Mouse (Mus musculus): Measurements from ENCODE around the gene Kcnk5.

Gene Kcnk5

DNA sequence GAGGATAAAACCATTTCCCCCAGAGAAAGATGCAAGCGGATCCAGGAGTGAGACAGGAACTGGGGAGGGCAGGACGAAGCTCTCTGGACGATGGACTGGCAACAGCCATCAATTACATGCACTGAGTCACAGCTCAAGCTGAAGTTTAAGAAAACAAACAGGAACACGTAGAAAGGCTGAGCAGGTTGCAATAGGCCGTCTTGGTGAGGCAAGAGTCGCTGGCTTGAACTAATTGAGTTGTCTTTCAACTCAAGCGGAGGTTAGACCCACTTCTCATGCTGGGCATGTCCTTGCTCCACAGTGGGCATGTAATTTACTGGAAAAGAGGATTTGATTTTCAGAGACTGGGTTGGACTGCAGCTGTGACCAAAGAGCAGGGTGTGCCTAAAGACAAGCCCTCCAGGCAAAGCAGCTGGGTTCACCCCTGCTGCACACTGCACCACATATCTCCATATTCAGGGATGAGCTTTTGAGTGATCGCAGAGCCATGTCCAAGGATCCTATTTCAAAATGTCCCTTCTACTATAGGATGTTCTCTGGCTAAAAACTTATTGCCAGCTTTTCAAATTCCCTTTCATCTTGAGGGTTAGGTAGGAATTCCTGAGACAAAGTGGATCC is 19.6 kb upstream of the Kcnk5 start:
- in situ Hi-C loops (cut with MboI, MseI): no loop called here

DNA sequence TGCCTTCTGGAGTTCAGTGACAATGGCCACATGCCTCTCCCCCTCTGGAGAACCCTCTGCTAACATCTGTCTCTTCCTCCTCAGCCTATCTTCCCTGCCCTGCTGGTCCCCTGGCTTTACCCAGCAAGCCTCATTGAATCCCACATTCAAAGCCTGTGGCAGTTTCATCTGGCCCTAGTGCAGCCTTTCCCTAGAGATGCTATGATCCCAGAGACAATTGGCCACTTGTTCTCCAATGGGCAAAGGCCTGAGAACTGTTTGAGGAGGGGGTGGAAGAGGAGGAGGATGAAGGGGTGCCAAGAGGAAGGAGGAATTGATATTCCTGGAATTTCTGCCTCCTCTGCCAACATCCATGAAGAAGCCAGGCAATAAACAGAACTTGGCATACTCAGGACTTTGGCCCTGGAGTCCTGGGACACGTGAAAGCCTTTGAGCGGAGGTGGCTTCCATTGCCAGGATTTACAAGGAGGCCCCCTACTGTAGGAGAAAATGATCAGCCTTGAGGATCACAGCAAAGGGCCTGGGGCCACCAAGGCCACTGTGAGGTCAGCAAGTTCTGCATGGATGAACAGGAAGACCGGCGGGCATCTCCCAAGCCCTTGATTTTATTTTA is 11.6 kb upstream of the Kcnk5 start:
- in situ Hi-C loops (cut with MboI, MseI): no loop called here

DNA sequence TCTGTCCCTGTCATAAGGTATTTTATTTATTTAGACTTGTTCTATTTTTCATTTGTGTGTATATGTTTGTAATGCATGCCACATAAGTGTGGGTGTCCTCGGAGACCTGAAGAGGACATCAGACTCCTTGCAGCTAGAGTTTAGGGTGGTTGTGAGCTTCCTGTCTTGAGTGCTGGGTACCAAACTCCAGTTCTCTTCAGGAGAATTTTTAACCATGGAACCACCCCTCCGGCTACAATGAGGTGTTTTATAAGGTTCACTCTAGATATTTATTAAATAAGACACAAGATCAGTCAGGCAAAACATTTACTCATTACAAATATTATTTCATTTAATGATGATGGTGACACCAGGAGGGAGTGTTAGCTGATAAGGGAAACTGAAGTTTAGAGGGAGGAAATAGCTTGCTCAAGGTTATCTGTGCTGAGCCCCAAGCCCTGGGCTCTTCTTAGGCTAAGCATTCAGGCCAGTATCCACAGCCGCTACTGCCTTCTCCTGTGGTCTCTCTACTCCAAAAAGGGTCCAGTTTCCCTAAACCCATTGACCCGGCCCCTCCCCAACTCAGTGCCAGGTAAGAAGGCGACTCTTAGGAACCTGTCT is 9.6 kb upstream of the Kcnk5 start:
- in situ Hi-C loops (cut with MboI, MseI): no loop called here

DNA sequence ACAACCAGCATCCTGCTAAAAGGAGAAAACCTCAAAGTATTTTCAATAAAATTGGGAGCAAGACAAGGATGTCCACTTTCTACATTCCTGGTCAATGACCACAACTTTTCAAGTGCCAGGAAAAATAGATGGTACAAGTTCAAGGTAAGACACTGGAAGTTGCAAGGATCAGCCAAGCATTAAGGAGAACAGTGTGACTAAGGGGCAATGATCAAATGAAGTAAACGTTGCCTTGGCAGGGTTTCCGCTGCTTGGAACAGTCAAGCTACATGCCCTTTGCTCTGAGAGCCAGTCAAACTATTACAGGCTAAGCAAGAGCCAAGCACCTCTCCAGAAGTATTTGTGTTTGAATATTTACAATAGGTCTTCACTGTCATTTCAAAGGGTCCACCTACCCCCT is 8.1 kb upstream of the Kcnk5 start:
- in situ Hi-C loops (cut with MboI, MseI): no loop called here

DNA sequence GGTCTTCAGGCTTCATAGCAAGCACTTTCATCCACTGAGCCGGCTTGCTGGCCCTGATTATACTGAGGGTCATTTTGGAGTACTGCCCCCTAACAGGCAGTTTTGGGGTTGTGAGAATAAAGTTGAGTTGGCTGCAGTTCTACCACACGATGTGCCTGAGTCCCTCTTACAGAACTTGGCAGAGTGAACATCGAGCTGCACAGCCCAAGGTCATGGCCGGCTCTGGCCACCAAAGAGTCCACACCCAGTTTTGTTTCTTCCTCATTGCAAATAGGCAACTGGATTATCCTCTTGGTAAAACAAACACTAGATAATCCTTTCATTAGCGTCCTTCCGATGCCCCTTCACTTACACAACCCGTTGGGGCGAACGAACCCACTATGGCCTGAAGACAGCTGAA is 3.8 kb upstream of the Kcnk5 start:
- in situ Hi-C loops (cut with MboI, MseI): no loop called here

DNA sequence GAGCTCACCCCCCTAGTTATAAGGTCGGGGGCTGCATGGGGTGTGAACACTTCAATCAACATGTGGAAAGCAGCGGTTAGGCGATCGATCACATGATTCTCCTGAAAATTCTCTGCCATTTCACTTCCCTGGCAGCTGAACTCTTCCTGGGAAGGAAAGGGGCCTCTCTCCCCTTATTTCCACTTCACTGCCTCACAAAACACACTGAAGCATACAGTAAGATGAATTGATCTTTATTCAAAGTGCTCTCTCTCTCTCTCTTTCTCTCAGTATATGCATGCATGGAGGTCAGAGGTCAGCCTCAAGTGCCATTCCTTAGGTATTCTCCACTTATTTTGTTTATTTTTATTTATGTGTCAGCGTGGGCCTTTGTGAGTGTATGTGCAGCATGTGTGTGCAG is 2.1 kb upstream of the Kcnk5 start:
- in situ Hi-C loops (cut with MboI, MseI): no loop called here

DNA sequence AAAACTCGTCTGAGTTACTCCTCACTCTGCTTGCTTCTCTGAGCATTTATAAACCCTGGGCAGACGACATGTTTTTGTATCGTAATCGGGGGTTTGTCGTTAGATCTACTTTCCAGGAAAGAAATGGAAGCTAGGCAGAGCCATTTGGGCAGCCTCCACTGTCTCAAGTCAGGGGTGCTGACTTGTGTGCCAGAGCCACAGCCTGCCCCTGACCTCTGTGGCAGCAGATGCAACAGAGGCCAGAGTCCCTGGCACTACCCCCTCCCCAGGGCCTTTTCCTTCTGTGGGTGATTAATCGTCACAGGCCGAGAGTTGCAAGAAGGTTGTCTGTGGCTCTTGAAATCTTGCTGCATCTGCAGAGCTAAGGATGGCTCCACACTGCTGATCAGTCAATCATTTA is 987 bp upstream of the Kcnk5 start:
- in situ Hi-C loops (cut with MboI, MseI): no loop called here

DNA sequence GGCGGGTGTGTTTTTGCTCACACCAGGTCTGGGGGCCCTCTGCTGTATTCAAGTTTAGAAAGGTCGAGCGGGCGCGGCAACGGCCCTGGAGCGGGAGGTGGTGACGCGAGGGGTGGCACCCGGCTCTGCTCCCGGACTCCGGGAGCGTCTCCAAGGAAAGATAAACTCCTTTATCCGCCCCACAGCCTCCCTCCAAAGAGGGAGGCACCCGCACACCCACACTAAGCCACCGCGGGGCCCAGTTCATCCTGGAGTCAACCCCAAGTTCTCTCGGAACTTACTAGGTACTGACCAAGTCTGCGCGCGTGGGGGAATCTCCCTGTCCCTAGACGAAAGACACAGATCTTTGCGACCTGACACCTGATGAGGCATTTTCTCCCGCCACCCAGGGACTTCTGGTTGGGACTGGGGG is 852 bp downstream of the Kcnk5 start:
- in situ Hi-C loops (cut with MboI, MseI): no loop called here

DNA sequence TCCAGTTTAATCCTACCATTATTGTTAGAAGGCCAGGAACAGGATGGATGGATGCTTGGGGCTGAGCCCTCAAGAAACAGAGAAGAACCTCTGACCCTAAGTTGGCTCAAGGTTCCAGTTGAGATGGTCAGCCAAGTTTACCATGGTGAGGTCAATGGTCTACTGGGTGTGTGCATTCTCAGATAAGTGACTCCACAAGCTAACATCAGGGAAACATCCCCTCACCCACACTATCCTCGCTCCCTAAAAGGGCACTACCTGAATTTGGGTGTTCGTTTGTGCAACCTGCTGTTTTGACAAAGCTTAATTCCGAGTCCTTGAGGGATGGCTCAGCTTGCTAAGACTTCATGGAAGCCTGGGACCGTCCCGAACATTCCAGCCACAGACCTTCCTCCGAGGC is 1.3 kb downstream of the Kcnk5 start:
- in situ Hi-C loops (cut with MboI, MseI): no loop called here

DNA sequence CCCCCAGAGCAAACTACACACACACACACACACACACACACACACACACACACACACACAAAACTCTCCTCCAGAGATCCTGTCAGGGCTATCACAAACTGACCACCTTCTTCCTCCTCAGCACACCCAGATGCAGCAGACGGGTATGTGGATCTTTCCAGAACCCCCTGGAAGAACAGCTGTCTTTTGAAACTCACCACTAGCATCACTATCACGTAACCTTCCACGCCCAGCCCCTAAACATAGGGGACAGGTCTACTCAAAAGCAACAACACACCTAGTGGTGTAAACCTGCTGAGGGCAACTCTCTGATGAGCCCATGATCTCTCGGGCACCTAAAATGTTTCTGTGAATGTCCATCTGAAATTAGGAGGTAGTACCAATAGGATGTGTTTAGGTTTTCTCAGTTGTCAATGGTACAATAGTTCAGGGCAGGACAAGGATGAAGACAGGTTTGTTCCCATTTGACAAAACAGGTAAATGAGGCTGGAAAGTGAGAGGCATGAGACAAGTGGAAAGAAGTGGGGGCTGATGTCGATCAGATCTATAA is 1.8 kb downstream of the Kcnk5 start:
- in situ Hi-C loops (cut with MboI, MseI): no loop called here

DNA sequence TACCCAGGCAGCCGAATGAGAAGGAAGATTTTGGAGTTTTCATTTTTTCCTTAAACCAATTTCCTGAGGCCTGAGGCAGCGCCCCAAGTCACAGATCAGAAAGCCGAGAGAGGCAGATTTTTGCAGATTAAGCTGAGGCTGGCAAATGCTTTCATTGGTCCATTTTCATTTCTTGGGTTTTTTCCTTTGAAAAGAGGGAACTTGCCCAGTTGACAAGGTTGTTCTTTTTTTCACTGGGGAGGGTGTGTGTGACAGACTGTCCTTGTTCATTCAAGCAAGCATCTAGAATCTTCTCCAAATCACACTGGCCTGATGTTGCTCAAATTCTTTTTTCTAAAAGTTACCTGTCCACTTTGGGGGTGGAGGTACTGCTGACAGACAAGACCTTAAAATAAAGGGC is 2.5 kb downstream of the Kcnk5 start:
- in situ Hi-C loops (cut with MboI, MseI): no loop called here

DNA sequence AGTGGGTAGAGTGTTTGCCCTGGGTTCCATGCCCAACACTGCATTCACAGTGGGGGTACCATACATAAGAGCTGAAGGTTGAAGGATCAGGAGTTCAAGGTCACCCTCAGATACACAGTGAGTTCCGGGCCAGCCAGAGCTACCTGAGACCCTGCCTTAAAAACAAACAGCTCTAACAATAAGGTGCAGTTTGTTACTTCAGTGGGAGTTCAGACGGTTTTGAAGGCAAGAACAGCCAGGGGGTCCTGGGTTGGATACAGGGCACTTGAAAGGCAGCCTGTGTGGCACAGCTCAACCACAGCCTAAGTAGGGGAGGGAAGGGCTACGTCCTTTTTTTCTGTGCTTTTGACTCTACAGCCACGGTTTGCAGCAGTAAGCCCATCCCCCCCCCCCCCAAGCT is 3.0 kb downstream of the Kcnk5 start:
- in situ Hi-C loops (cut with MboI, MseI): no loop called here

DNA sequence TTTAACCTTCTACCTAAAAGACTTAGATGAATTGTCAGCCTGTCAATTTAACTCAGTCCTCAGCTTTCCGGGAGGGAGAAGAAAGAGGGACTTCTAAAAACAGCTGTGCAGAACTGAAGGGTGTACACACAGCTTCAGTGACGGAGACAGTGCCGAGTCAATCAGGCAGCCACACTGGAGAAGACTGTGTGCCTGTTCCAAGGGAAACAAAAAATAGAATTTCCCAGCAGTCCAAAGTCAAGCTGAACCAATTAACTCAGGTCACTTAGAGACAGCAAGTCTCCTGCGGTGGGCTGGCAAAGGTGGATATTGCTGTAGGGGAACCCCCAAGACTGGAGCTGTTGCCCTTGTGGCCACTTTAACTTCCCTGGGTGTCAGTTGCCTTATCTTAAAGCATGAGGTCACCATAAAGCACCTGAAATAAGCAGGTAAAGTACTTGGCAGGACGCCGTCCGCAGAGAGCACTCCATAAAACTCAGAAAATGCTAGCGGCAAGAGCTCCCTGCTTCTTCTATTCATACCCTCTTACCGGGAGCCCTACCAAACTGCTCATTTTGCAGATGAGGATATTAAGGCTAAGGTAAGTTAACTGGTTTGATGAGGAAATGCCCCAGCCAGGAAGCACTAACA is 4.0 kb downstream of the Kcnk5 start:
- in situ Hi-C loops (cut with MboI, MseI): no loop called here

DNA sequence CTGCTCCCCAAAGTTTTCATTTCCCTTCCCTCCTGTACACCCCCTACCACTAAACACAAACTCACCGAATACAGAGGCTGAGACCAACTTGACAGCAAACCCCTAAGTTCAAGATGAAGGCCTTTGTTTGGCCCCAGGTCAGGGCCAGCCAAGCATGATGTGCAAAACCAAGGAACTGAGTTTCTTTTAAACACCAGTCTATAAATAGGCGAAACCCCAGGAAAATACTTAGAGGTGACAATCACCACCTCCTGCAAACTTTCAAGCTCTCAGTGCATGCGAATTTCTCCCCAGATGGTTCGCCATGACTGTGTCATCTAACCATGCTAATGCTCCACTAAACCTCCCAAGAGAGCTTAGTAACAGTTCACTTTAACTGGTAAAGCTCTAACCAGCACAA is 5.9 kb downstream of the Kcnk5 start:
- in situ Hi-C loops (cut with MboI, MseI): no loop called here

DNA sequence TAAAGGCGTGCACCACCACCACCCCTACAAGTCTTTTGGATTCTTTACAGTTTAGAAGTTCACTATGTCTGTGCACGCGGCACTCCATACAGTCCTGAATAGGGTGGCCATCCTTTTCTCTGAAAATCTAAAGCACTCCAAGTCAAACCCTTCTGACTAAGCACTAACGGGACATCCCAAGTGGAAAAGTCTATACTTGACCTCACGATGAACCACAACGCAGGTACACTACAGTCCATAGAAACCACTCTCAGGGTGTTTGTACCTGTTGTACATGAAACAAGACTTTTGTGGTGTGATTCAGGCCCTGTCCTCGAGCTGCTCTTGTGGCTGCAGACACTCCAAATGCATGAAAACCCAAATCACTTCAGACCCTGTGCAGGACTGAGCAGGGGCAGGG is 6.5 kb downstream of the Kcnk5 start:
- in situ Hi-C loops (cut with MboI, MseI): no loop called here

DNA sequence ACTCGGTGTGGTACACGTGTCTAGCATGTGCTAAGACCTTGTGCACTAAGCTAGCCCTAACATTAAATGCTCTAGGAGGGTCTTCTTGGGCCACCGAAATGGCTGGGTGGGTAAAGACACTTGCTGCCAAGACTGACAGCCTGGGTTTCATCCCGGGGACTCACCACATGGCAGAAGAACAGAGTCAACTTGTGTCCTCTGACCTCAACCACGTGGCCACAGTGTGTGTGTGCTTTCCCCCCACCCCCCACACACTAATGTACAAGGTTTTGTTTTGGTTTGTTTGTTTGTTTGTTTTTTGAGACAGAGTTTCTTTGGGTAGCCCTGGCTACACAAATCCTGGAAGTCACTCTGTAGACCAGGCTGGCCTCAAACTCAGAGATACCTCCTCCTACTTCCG is 6.9 kb downstream of the Kcnk5 start:
- in situ Hi-C loops (cut with MboI, MseI): no loop called here

DNA sequence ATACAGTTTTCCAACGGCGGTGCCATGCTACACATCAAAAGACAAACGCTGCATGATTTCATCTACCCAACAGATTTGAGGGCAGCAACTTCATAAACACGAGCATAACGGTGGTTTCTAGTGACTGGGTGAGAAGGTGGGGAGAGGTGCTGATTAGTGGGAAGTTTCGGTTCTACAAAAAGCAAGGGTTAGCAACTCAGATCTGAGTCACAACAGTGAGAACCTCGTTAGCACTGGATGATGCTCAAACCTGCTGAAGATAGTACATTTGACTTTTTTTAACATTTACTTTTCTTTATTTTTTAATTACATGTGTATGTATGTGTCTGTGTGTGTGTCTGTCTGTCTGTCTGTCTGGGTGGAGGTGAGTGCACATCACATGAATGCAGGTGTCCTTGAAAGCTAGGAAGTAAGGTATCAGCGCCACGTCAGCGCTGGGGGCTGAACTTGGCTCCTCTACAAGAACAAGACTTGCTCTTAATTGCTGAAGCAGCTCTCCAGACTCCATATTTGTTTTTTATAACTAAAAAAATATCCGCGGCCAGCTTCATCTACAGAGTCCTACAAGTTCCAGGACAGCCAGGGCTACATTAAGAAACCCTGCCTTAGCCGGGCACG is 7.6 kb downstream of the Kcnk5 start:
- in situ Hi-C loops (cut with MboI, MseI): no loop called here

DNA sequence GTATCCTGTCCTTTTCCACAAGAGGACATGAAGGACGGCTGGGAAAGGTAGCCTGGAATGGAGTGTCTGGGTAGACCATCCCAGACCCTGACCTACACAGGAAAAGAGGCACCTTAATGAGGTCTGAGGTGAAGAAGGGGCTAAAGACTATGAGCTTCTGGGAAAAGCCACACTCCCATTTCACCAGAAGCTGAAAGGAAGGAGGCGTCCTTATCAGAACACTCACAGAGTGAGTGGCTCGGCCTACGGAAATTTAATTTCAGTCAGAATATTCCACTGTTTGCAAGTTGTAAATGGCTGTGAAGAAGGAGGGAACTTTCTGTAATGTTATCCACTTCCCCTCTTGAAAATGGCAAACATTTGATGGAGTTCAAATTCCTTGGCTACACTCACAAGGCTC is 8.7 kb downstream of the Kcnk5 start:
- in situ Hi-C loops (cut with MboI, MseI): no loop called here

DNA sequence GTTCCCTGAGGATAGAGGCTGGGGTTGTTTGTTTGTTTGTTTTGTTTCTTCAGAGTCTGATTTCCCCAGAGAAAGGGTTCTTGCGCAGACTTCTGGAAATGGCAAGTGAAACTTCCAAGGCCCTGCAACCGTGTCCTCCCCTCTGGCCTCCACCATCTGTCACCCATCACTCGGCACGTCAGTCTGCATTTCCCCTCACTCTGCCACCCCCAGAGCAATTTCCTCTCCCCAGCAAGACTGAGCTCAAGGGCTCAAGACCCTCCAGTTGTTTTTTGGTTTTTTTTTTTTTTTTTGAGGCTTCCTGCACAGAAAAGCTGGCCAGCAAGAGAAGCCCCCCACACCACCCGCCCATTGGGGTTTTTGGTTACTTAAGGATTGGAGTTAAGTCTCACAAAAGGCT is 9.1 kb downstream of the Kcnk5 start:
- in situ Hi-C loops (cut with MboI, MseI): no loop called here

DNA sequence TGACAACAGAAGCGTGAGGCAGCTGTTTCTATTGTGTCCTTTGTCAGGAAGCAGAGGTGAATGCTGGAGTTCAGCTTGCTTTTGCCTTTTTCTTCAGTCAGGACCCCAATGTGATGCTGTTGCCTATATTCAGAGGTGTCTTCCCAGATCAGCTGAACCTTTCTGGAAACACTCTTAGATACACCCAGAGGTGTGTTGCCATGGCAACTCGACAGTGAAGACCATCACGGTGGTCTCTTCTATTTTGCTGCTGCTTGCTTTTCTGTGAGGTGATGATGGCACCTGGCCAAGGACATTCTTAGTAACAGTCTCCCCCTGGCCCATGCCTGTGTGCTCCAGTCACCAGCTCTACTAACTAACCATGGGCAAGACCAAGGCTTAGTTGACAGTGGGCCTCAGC is 9.8 kb downstream of the Kcnk5 start:
- in situ Hi-C loops (cut with MboI, MseI): no loop called here

DNA sequence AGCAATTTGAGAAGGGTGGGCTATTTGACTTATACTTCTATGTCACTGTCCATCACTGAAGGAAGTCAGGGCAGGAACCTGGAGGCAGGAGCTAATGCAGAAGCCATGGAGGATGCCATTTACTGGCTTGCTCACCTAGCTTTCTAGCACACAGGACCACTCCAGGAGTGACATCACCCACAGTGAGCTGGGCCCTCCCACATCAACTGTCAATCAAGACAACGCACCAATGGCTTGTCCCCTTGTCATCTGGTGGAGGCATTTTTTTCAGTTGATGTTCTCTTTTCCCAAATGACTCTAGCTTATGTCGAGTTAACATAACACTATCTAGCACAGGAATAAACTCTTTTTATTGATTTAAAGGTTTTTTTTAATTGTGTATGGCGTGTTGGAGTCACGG is 12.4 kb downstream of the Kcnk5 start:
- in situ Hi-C loops (cut with MboI, MseI): no loop called here

DNA sequence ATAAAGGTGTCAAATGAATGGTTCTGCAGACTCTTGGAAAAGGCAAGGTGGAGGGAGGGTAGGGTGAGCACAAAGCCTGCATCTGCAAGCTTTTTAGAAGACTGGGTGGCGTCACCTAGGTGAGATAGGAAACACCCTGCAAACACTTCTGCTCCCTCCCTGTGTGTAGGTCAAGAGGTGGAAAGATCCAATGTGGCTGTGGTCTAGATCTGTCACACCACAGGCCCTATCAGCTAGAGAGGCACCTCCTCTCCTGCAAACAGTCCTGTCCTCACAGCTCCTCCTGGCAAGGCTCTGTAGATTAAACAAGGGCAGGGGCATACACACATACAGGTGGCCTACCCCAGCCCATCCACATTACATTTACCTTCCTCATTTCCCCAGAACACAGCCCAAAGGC is 13.1 kb downstream of the Kcnk5 start:
- in situ Hi-C loops (cut with MboI, MseI): no loop called here

DNA sequence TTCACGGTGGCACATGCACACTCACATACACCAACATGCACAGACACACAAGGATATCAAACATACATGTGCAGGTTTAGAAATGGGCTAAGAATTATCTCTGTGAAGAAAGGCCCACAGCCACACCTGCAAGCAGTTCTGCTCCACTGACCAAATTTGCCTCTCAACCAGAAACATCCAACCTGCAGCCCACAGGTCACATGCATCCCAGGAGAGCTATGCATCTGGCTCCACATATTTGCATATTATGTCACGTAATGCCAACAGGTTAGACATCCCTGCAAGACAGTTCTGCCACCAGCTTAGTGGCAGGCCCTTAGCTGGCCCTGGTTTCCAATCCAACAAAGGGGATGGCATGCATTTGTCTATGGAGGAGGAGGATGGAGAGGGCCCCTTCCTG is 13.6 kb downstream of the Kcnk5 start:
- in situ Hi-C loops (cut with MboI, MseI): no loop called here

All from T-helper 1 cell (primary cell).